Mouse (Mus musculus) E14TG2a.4 (cell line): Measurements from ENCODE around the gene Gm21987.

Experiments
- H3K27me3 ChIP-seq: 2 replicates; pipeline ENCODE4 v1.6.1; 2014; ENCODE audit warnings: low read length, control low read depth; ENCODE audit not compliant: insufficient read depth
- H3K36me3 ChIP-seq: 2 replicates; pipeline ENCODE4 v1.6.1; 2014; ENCODE audit warnings: low read length, control low read depth; ENCODE audit not compliant: insufficient read depth
- H3K4me1 ChIP-seq: replicated peaks from 2 replicates; pipeline ENCODE4 v1.6.1; 2014; ENCODE audit warnings: low read depth, low read length, control low read depth
- H3K4me3 ChIP-seq: replicated peaks from 2 replicates; pipeline ENCODE4 v1.5.1; 2014; ENCODE audit warnings: mild to moderate bottlenecking, low read length
- H3K9me3 ChIP-seq: 2 replicates; pipeline ENCODE4 v1.6.1; 2014; ENCODE audit warnings: low read length, control low read depth
- CTCF ChIP-seq: conservative IDR thresholded peaks from 2 replicates; pipeline ENCODE4 v1.5.1; 2014; ENCODE audit warnings: low read length
- NANOG ChIP-seq: IDR thresholded peaks from 2 replicates; pipeline ENCODE4 v1.6.1; 2014; ENCODE audit warnings: borderline replicate concordance, low read length, mixed read lengths
- POU5F1 ChIP-seq: IDR thresholded peaks from 2 replicates; pipeline ENCODE4 v1.6.1; 2014; ENCODE audit warnings: low read length, borderline replicate concordance

Gene Gm21987

GRCm38 (mm10) chr16:38379088-38379487 lies 32.2 kb downstream of the Gm21987 start:
- Histone ChIP-seq H3K9me3 (no peaks in the 10 kb centered on the region), H3K4me3 (no peak overlapping the region), H3K4me1 (peaks cover 23% of the 10 kb centered on the region), H3K36me3 (no peaks in the 10 kb centered on the region), H3K27me3 (peaks cover 35% of the 10 kb centered on the region)
- TF ChIP-seq CTCF = no peak
- TF ChIP-seq NANOG = no peak
- no peak for TF ChIP-seq POU5F1

GRCm38 (mm10) chr16:38379493-38379892 lies 32.7 kb downstream of the Gm21987 start:
- TF ChIP-seq CTCF = no peak
- TF ChIP-seq NANOG = no peak
- TF ChIP-seq POU5F1 = no peak
- Histone ChIP-seq H3K9me3 (no peaks in the 10 kb centered on the region), H3K4me1 (peaks cover 19% of the 10 kb centered on the region), H3K4me3 (no peak overlapping the region), H3K27me3 (peaks cover 31% of the 10 kb centered on the region), H3K36me3 (no peaks in the 10 kb centered on the region)

GRCm38 (mm10) chr16:38379926-38380325 lies 33.1 kb downstream of the Gm21987 start:
- Histone ChIP-seq H3K9me3 (no peaks in the 10 kb centered on the region), H3K4me1 (peaks cover 18% of the 10 kb centered on the region), H3K27me3 (peaks cover 27% of the 10 kb centered on the region), H3K4me3 (no peak overlapping the region), H3K36me3 (no peaks in the 10 kb centered on the region)
- TF ChIP-seq NANOG (no peak), CTCF (no peak), POU5F1 (no peak)

GRCm38 (mm10) chr16:38383683-38384082 lies 36.8 kb downstream of the Gm21987 start:
- H3K27me3 ChIP-seq = peaks cover 2% of the 10 kb centered on the region
- no peaks in the 10 kb centered on the region for H3K9me3 ChIP-seq
- H3K36me3 ChIP-seq = no peaks in the 10 kb centered on the region
- TF ChIP-seq POU5F1 = no peak
- TF ChIP-seq NANOG = no peak
- no peak for TF ChIP-seq CTCF
- no peak overlapping the region for H3K4me3 ChIP-seq
- H3K4me1 ChIP-seq = peaks cover 7% of the 10 kb centered on the region

- H3K27me3 ChIP-seq = no peaks in the 10 kb centered on the region
- TF ChIP-seq POU5F1 = no peak
- TF ChIP-seq CTCF = no peak
- TF ChIP-seq NANOG = no peak
- H3K4me3 ChIP-seq = no peak overlapping the region
- H3K9me3 ChIP-seq = no peaks in the 10 kb centered on the region
- H3K4me1 ChIP-seq = peaks cover 7% of the 10 kb centered on the region
- no peaks in the 10 kb centered on the region for H3K36me3 ChIP-seq
Measured at GRCm38 (mm10) chr16:38385184-38385634, 38.4 kb downstream of the Gm21987 start.

- Histone ChIP-seq H3K4me3 (no peak overlapping the region), H3K4me1 (peaks cover 7% of the 10 kb centered on the region), H3K9me3 (no peaks in the 10 kb centered on the region), H3K36me3 (no peaks in the 10 kb centered on the region), H3K27me3 (no peaks in the 10 kb centered on the region; the same call in 1 of the 2 replicates)
- TF ChIP-seq POU5F1 (no peak), NANOG (no peak), CTCF (no peak)
Measured at GRCm38 (mm10) chr16:38385700-38386099, 38.9 kb downstream of the Gm21987 start.

- TF ChIP-seq NANOG (no peak), CTCF (no peak)
- H3K4me3 ChIP-seq = no peak overlapping the region
Measured at GRCm38 (mm10) chr16:38387389-38387788, 40.5 kb downstream of the Gm21987 start.

GRCm38 (mm10) chr16:38388757-38389156 lies 41.9 kb downstream of the Gm21987 start:
- Histone ChIP-seq H3K4me3 (no peak overlapping the region), H3K9me3 (no peaks in the 10 kb centered on the region), H3K4me1 (peaks cover 16% of the 10 kb centered on the region), H3K36me3 (no peaks in the 10 kb centered on the region), H3K27me3 (no peaks in the 10 kb centered on the region; the same call in 1 of the 2 replicates)
- TF ChIP-seq NANOG (no peak), CTCF (no peak), POU5F1 (no peak)

More at GRCm38 (mm10) chr16:38387389-38387788, 40.5 kb downstream of the Gm21987 start:
- Histone ChIP-seq H3K27me3 (no peaks in the 10 kb centered on the region; the same call in 1 of the 2 replicates), H3K36me3 (no peaks in the 10 kb centered on the region), H3K4me1 (peaks cover 13% of the 10 kb centered on the region), H3K9me3 (no peaks in the 10 kb centered on the region)

GRCm38 (mm10) chr16:38389284-38389893 lies 42.5 kb downstream of the Gm21987 start:
- TF ChIP-seq CTCF (no peak), NANOG (no peak), POU5F1 (no peak)
- H3K27me3 ChIP-seq = peaks cover 4% of the 10 kb centered on the region; the same call in 1 of the 2 replicates
- peaks cover 19% of the 10 kb centered on the region for H3K4me1 ChIP-seq
- no peaks in the 10 kb centered on the region for H3K9me3 ChIP-seq
- no peak overlapping the region for H3K4me3 ChIP-seq
- no peaks in the 10 kb centered on the region for H3K36me3 ChIP-seq
